Mouse (Mus musculus) hindbrain, embryonic 14.5 days (tissue): Measurements from ENCODE around the gene Pigz. TPM values are rescaled to one million over a fixed set of nuclear protein-coding genes. Genes with fewer than 3 reads are reported as not detected.
A peak's percentile ranks its signal among the peaks of the same experiment; 100 is the strongest.

Experiments used
- ATAC-seq: fragments of 200-750 bp; cut with Nextera tagmentation; 2 replicates; pipeline ENCODE4 v1.8.0; 2017; ENCODE audit warnings: moderate number of reproducible peaks, mild to moderate bottlenecking, moderate TSS enrichment, moderate library complexity; ENCODE audit not compliant: low FRiP score
- DNase-seq: peaks from one replicate; pipeline ENCODE4 v3.0.0-alpha.2; 2015; ENCODE audit warnings: low spot score
- H3K27ac ChIP-seq: fragments of 300-500 bp; sonication (generic); 2 replicates; pipeline ENCODE4 v1.5.1; 2014; ENCODE audit warnings: mild to moderate bottlenecking, moderate library complexity
- H3K27me3 ChIP-seq: fragments of 300-500 bp; sonication (generic); 2 replicates; pipeline ENCODE4 v1.6.1; 2014; ENCODE audit warnings: mild to moderate bottlenecking, low read length, mixed read lengths; ENCODE audit not compliant: control insufficient read depth, insufficient read depth
- H3K36me3 ChIP-seq: fragments of 300-500 bp; sonication (generic); replicated peaks from 2 replicates; pipeline ENCODE4 v1.6.1; 2014; ENCODE audit not compliant: control insufficient read depth, insufficient read depth
- H3K4me1 ChIP-seq: fragments of 300-500 bp; sonication (generic); replicated peaks from 2 replicates; pipeline ENCODE4 v1.6.1; 2014; ENCODE audit warnings: antibody characterized with exemption, low read length, mixed read lengths; ENCODE audit not compliant: control insufficient read depth, insufficient read depth
- H3K4me2 ChIP-seq: fragments of 300-500 bp; sonication (generic); replicated peaks from 2 replicates; pipeline ENCODE4 v1.6.1; 2014; ENCODE audit warnings: mild to moderate bottlenecking, moderate library complexity
- H3K4me3 ChIP-seq: fragments of 300-500 bp; sonication (generic); replicated peaks from 2 replicates; pipeline ENCODE4 v1.5.1; 2014; ENCODE audit warnings: mild to moderate bottlenecking, low read length
- H3K9ac ChIP-seq: fragments of 300-500 bp; sonication (generic); 2 replicates; pipeline ENCODE4 v1.6.1; 2014
- H3K9me3 ChIP-seq: fragments of 300-500 bp; sonication (generic); 2 replicates; pipeline ENCODE4 v1.6.1; 2016; ENCODE audit warnings: low read length; ENCODE audit not compliant: control insufficient read depth
- WGBS: fragments of 180-500 bp; shearing (Covaris S2); extraction: QIAGEN DNeasy Blood & Tissue Kit; methylation state at CpG from one replicate; pipeline ENCODE4 v1.1.7; 2014; 5-methylcytosine and 5-hydroxymethylcytosine counted together
- polyA plus RNA-seq: library from polyadenylated mRNA; unstranded; fragments of >200 nt; fragmentation: Nextera tagmentation; extraction: Ambion mirVana; gene quantifications from 2 replicates; pipeline ENCODE4 v1.2.1, GENCODE M21; 2014

The Pigz gene
- polyA plus RNA-seq, 1 experiment from 2014 or later = 5.6 TPM

DNA sequence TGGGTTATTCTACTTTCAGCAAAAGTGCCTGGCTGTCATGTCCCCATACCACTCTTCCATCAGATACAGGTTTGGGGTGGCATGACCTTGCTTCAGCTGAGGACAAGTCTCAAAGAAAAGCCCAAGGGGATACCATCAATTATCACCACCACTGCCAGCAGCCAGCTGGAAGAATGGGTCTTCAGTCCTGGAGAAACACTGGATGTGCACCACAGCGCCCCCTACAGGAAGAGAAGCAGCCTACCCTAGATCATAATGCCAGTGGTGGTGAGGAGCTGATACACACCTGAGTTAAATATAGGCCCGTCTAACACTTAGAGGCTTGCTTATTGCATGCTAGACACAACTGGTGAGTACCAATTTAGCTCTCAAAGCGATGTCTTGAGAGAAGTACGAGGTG is 28.3 kb upstream of the Pigz start:
- no peak overlapping the region for H3K4me2 ChIP-seq
- H3K9me3 ChIP-seq = no peaks in the 10 kb centered on the region
- H3K9ac ChIP-seq = no peak overlapping the region
- no peaks in the 10 kb centered on the region for H3K27me3 ChIP-seq
- WGBS = 76% methylated on average over 4 of the region's 4 CpGs
- peaks cover 10% of the 10 kb centered on the region for H3K4me1 ChIP-seq
- no peak overlapping the region for H3K4me3 ChIP-seq
- no peaks in the 10 kb centered on the region for H3K36me3 ChIP-seq
- ATAC-seq (no peak), DNase-seq (no peak)
- H3K27ac ChIP-seq = no peak overlapping the region

GRCm38 (mm10) chr16:31905891-31906825 is 27.5 kb upstream of the Pigz start:
- no peaks in the 10 kb centered on the region for H3K36me3 ChIP-seq
- peak overlapping the region; percentile 20; the same call in 1 of the 2 replicates for H3K27ac ChIP-seq
- H3K9me3 ChIP-seq = no peaks in the 10 kb centered on the region
- no peaks in the 10 kb centered on the region for H3K27me3 ChIP-seq
- DNase-seq (no peak), ATAC-seq (peak; percentile 10; the same call in 1 of the 2 replicates)
- H3K4me1 ChIP-seq = peaks cover 10% of the 10 kb centered on the region
- peak overlapping the region; percentile 33; the same call in 1 of the 2 replicates for H3K9ac ChIP-seq
- peak overlapping the region; percentile 33 for H3K4me2 ChIP-seq
- WGBS = 35% methylated on average over 19 of the region's 20 CpGs
- H3K4me3 ChIP-seq = no peak overlapping the region

DNA sequence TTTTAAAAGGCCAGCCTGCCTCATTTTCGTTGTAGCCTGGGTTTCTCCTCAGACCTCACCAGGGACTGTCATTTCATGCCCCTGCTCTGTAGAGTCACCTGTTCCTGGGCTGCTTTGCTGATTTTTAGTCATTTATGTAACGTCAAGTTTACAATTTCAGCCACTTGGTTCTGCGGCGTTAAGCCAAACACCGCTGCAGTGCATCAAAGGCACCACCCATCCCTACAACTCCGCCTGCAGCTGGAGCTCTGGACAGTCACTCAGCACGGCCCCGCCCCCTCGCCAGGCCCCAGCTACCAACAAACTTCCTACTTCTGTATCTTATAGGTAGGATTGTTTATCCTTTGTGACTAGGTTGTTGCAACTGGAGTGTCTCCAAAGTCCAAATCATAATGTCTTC is 26.8 kb upstream of the Pigz start:
- DNase-seq = no peak

GRCm38 (mm10) chr16:31908959-31909358 is 24.7 kb upstream of the Pigz start:
- Histone ChIP-seq H3K27ac (no peak overlapping the region), H3K4me3 (no peak overlapping the region), H3K36me3 (no peaks in the 10 kb centered on the region), H3K9ac (no peak overlapping the region), H3K4me1 (peaks cover 10% of the 10 kb centered on the region), H3K27me3 (no peaks in the 10 kb centered on the region), H3K4me2 (0 out of 2 replicates have a peak overlapping the region, but pooled peaks have one; percentile 13), H3K9me3 (no peaks in the 10 kb centered on the region)
- WGBS = 64% methylated on average over 11 of the region's 11 CpGs
- DNase-seq (no peak), ATAC-seq (no peak)

More for the DNA sequence above, 26.8 kb upstream of the Pigz start:
- no peak for ATAC-seq
- Histone ChIP-seq H3K4me3 (no peak overlapping the region), H3K9ac (no peak overlapping the region), H3K9me3 (no peaks in the 10 kb centered on the region), H3K27ac (no peak overlapping the region), H3K4me1 (peaks cover 10% of the 10 kb centered on the region), H3K4me2 (peak overlapping the region; percentile 33), H3K36me3 (no peaks in the 10 kb centered on the region), H3K27me3 (no peaks in the 10 kb centered on the region)
- whole genome bisulfite sequencing = 16% methylated on average over 9 of the region's 9 CpGs

DNA sequence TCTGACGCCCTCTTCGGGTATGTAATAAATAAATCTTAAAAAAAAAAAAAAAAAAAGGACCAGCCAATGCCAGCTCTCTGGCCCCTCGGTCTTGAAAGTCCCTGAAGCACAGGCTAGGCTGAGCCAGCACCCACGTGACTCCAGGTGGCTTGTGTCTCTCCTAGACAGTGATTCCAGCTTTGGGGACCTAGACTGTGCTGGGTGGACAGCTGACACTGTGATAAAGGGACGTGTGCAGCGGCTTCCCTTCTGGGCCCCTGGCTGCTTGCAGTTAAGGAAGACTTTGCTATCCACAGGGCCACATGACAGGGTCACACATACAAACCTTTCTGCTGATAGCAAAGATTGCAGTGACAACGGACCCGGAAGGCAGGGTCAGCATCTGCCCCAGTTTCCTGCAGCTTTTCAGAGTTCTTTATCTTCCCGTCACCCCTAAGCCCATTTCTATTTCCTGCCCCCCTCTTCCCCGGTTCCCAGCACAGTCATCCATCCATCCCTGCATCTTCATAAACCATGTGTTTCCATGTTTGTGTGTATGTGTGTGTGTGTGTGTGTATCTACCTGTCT is 23.3 kb upstream of the Pigz start:
- 77% methylated on average over 10 of the region's 10 CpGs for WGBS
- Histone ChIP-seq H3K36me3 (no peaks in the 10 kb centered on the region), H3K4me1 (peaks cover 10% of the 10 kb centered on the region), H3K4me3 (no peak overlapping the region), H3K27me3 (no peaks in the 10 kb centered on the region), H3K9me3 (no peaks in the 10 kb centered on the region), H3K4me2 (no peak overlapping the region), H3K9ac (no peak overlapping the region), H3K27ac (no peak overlapping the region)
- DNase-seq (no peak), ATAC-seq (no peak)

GRCm38 (mm10) chr16:31917776-31918175 is 15.9 kb upstream of the Pigz start:
- Histone ChIP-seq H3K4me1 (no peaks in the 10 kb centered on the region), H3K9me3 (no peaks in the 10 kb centered on the region), H3K27ac (no peak overlapping the region), H3K4me3 (no peak overlapping the region), H3K9ac (no peak overlapping the region), H3K27me3 (no peaks in the 10 kb centered on the region), H3K4me2 (no peak overlapping the region), H3K36me3 (no peaks in the 10 kb centered on the region)
- no peak for ATAC-seq
- DNase-seq = no peak
- 71% methylated on average over 11 of the region's 11 CpGs for WGBS

GRCm38 (mm10) chr16:31918248-31918724 is 15.4 kb upstream of the Pigz start:
- Histone ChIP-seq H3K4me2 (peak overlapping the region; percentile 30; the same call in 1 of the 2 replicates), H3K27me3 (no peaks in the 10 kb centered on the region), H3K4me1 (no peaks in the 10 kb centered on the region), H3K9me3 (no peaks in the 10 kb centered on the region), H3K27ac (no peak overlapping the region), H3K9ac (peak overlapping the region; percentile 44), H3K36me3 (no peaks in the 10 kb centered on the region), H3K4me3 (no peak overlapping the region)
- peak; percentile 48; the same call in 1 of the 2 replicates for ATAC-seq
- 3% methylated on average over 14 of the region's 14 CpGs for WGBS
- DNase-seq = peak; percentile 96

- Histone ChIP-seq H3K36me3 (no peaks in the 10 kb centered on the region), H3K9ac (no peak overlapping the region), H3K9me3 (no peaks in the 10 kb centered on the region), H3K27ac (no peak overlapping the region), H3K4me2 (no peak overlapping the region), H3K4me1 (no peaks in the 10 kb centered on the region), H3K4me3 (no peak overlapping the region), H3K27me3 (no peaks in the 10 kb centered on the region)
- WGBS = 91% methylated on average over 6 of the region's 6 CpGs
- ATAC-seq (no peak), DNase-seq (no peak)
These were observed 9.3 kb upstream of the Pigz start for GRCm38 (mm10) chr16:31924368-31924767.

DNA sequence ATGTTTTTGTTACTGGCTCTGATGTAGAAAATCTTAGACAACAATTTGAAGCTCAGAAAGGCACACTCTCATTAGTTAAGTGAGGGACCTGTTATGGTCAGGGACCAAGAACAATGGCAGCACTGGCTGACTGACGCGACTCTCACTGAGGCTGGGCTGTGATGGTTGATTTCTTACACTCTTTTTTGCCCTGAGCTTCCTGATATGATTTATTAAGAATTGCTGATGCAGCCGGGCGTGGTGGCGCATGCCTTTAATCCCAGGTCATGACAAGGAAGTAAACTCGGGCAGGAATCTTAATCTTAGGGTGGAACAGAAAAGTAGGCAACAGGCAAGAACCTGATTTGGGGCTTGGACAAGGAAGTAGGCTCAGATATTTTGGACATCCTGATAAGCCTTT is 7.6 kb upstream of the Pigz start:
- Histone ChIP-seq H3K27ac (no peak overlapping the region), H3K9ac (no peak overlapping the region), H3K36me3 (no peaks in the 10 kb centered on the region), H3K4me3 (no peak overlapping the region), H3K4me1 (no peaks in the 10 kb centered on the region), H3K27me3 (no peaks in the 10 kb centered on the region), H3K9me3 (no peaks in the 10 kb centered on the region), H3K4me2 (no peak overlapping the region)
- WGBS = 83% methylated on average over 6 of the region's 6 CpGs
- no peak for ATAC-seq
- DNase-seq = no peak
